ENCODE assay signal across 9 mouse cellular contexts in genomic region chr1:64223779-64224687, GRCm38 (mm10).
DNase-seq lines count a peak whose midpoint lies in the region; ATAC-seq and TF ChIP-seq lines count a peak whose summit lies in the region.
"Had no signal": no experiment of that assay in that cellular context is flagged by ENCODE, and none has a peak within 500 bp of the region (broad histone marks: within the 10 kb centered on the region; RNA-seq: fewer than 3 reads in every experiment).

No protein-coding gene starts in this region.

- H3K36me3 ChIP-seq in liver, embryonic 11.5 days (ENCODE audit: control insufficient read depth, insufficient read depth, low read length) = no peaks in the 10 kb centered on the region

- H3K27ac ChIP-seq in layer of hippocampus, adult 2 months = peak overlapping the region; percentile 58
- H3K27ac ChIP-seq in liver, embryonic 11.5 days (ENCODE audit: low read depth, low read length) = no peak overlapping the region

- H3K4me1 ChIP-seq in liver, embryonic 11.5 days (replicated peaks; ENCODE audit: control insufficient read depth, insufficient read depth, low read length) = no peaks in the 10 kb centered on the region

- WGBS in liver, embryonic 11.5 days = 73% methylated on average over 19 of the region's 19 CpGs

- peak overlapping the region; percentile 28 for H3K4me3 ChIP-seq in layer of hippocampus, adult 2 months
- H3K4me3 ChIP-seq in liver, embryonic 11.5 days (ENCODE audit: low read depth, low read length) = no peak overlapping the region

- H3K9ac ChIP-seq in liver, embryonic 11.5 days (ENCODE audit: low read depth, low read length) = no peak overlapping the region

- no peak for TF ChIP-seq CTCF in layer of hippocampus, adult 2 months (conservative IDR thresholded peaks at IDR 0.05)

- no peaks in the 10 kb centered on the region for H3K27me3 ChIP-seq in liver, embryonic 11.5 days (replicated peaks; ENCODE audit: control insufficient read depth, insufficient read depth, low read length)
- H3K27me3 ChIP-seq: Patski had no signal

- no peaks in the 10 kb centered on the region for H3K9me3 ChIP-seq in liver, embryonic 11.5 days (ENCODE audit: control insufficient read depth, low read length)

- DNase-seq in layer of hippocampus, adult 2 months (ENCODE audit: low spot score in 2 of 2) = no peak
- DNase-seq in layer of hippocampus, adult 9-10 months (ENCODE audit: low spot score) = no peak
- peak; percentile 31 for DNase-seq in cerebellum, adult 9-10 months
- DNase-seq in heart, adult 8-10 months (ENCODE audit: low spot score) = peak; percentile 40
- peak; percentile 52 for DNase-seq in kidney, postnatal 14 days
- peak; percentile 67 for DNase-seq in retina, embryonic 14.5 days (ENCODE audit: low spot score)
- no peak for DNase-seq in liver, embryonic 11.5 days (ENCODE audit: low spot score)
- no peak for DNase-seq in adipocyte (ENCODE audit: low spot score)

- H3K4me2 ChIP-seq in liver, embryonic 11.5 days = no peak overlapping the region

- ATAC-seq in liver, embryonic 11.5 days (replicated peaks; ENCODE audit: low FRiP score) = no peak
- ATAC-seq: Patski had no signal

Comparison
In these comparisons a context has a peak if more than half of its experiments do, and no peak if none do; other contexts are left out.
1. DNase-seq: peak in cerebellum, adult 9-10 months (single experiment), heart, adult 8-10 months (single experiment), kidney, postnatal 14 days (single experiment) and retina, embryonic 14.5 days (single experiment); none in layer of hippocampus, adult 2 months (0 of 2), layer of hippocampus, adult 9-10 months (single experiment), liver, embryonic 11.5 days (single experiment) and adipocyte (single experiment).